Mouse (Mus musculus): ENCODE data around the gene Arhgap6.

The Arhgap6 gene

GRCm38 (mm10) chrX:169112662-169113061 is 317.8 kb downstream of the Arhgap6 start:
- DNase-seq (ENCODE audit: low spot score in 2 of 2) = no peak

- peak in 1 of 2 experiments; percentile 1 for DNase-seq (ENCODE audit: low spot score in 2 of 2)
Observed at GRCm38 (mm10) chrX:169123115-169123772, 328.3 kb downstream of the Arhgap6 start.

- peak in 1 of 2 experiments; percentile 2 for DNase-seq (ENCODE audit: low spot score in 2 of 2)
Observed at GRCm38 (mm10) chrX:169123773-169124151, 328.9 kb downstream of the Arhgap6 start.

GRCm38 (mm10) chrX:169139758-169140157 is 344.9 kb downstream of the Arhgap6 start:
- DNase-seq (ENCODE audit: low spot score in 2 of 2) = no peak

- no peak for DNase-seq (ENCODE audit: low spot score in 2 of 2)
Observed at GRCm38 (mm10) chrX:169140467-169140866, 345.6 kb downstream of the Arhgap6 start.

- no peak for DNase-seq (ENCODE audit: low spot score in 2 of 2)
Observed at GRCm38 (mm10) chrX:169153805-169154204, 358.9 kb downstream of the Arhgap6 start.

- no peak for DNase-seq (ENCODE audit: low spot score in 2 of 2)
Observed at GRCm38 (mm10) chrX:169158385-169158784, 363.5 kb downstream of the Arhgap6 start.

- DNase-seq (ENCODE audit: low spot score in 2 of 2) = no peak
Observed at GRCm38 (mm10) chrX:169170981-169171380, 376.1 kb downstream of the Arhgap6 start.

DNA sequence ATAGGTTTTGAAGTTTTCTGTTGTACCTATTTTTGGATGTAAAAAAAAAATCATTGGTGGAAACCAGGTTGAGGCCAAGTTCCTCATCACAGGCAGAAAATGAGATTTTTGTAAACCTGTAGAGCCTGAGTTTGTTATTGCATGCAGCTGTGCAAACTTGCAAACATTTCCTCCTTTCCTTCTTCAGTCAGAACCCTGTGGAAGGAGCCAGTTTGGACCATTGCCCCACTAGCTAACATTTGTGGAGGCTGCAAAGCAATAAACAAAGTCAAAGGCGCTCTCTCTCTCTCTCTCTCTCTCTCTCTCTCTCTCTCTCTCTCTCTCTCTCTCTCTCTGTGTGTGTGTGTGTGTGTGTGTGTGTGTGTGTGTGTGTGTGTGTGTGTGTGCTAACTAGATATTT is 378.9 kb downstream of the Arhgap6 start:
- DNase-seq (ENCODE audit: low spot score in 2 of 2) = no peak

DNA sequence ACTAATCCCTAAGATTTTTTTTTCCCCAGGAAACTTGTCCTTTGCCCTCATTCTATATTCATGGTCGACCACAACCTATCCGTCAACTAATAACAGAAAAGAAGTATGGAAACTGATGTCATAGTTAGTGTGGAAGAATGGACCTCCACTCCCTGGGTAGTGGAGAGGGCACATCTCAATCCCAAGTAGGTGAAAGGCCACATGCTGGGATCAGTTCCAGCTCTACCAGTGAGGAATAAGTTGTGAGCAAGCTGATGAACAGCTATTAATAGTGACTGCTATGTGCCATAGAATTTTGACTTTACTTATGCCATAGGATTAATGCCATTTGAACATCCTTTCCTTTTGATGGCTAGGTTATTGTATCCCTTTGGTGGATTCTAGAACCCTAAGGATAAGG is 383.7 kb downstream of the Arhgap6 start:
- no peak for DNase-seq (ENCODE audit: low spot score in 2 of 2)

- DNase-seq (ENCODE audit: low spot score in 2 of 2) = no peak
Observed at GRCm38 (mm10) chrX:169187100-169187499, 392.2 kb downstream of the Arhgap6 start, which contains the start of gene Amelx. TSS of gene Amelx (minus strand) at chrX:169187200.

DNA sequence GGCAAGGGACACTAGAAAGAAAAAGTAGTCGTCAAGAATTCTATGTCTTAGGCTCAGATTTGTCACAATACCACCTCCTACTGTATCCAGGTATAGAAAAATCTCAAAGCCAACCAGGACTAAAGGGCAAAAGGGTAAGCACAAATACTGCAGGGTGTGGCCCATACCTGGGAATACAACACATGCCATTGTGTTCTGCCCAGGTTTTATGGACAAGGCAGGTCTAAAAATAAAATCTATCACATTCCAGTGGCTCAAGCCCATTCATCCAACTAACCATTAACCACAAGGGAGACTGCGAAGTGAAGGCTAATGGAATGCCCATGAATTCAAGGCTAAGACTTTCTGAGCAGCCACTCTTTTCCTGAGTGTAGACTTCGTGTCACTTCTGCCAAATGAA is 415.1 kb downstream of the Arhgap6 start:
- no peak for DNase-seq (ENCODE audit: low spot score in 2 of 2)

DNA sequence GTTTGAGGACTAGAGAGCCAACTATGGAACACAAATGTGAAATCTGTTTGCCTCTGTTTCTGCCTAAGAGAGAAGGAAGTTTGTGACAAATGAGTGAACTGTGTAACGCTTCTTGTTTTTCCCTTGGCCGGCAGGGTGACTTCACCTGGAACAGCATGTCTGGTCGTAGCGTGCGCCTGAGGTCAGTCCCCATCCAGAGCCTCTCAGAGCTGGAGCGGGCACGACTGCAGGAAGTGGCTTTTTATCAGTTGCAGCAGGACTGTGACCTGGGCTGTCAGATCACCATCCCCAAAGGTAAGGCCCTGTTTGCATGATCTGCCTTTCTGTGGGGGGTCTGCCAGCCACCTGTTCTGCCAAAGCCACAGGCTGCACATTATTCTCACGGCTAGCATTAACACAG is 425.2 kb downstream of the Arhgap6 start:
- no peak for DNase-seq (ENCODE audit: low spot score in 2 of 2)

GRCm38 (mm10) chrX:169222357-169223062 is 427.6 kb downstream of the Arhgap6 start:
- DNase-seq (ENCODE audit: low spot score in 2 of 2) = no peak

DNA sequence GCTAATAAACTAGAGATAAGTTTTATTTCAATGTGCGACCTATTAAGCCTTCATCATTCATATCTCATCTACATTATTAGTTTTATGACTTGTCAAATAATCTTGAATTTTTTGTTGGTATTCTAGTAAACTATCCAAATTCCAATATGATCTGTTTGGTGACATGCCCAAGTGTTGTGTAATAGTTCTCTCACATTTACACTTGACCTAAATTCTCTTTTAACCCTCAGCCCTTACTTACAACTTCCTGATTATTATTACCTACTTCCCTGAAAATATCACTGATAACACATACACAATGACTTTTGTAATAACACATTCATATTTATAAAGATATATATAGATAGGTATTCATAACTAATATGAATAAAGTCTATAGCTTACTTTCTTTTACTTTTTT is 461.0 kb downstream of the Arhgap6 start:
- no peak for DNase-seq (ENCODE audit: low spot score in 2 of 2)

DNA sequence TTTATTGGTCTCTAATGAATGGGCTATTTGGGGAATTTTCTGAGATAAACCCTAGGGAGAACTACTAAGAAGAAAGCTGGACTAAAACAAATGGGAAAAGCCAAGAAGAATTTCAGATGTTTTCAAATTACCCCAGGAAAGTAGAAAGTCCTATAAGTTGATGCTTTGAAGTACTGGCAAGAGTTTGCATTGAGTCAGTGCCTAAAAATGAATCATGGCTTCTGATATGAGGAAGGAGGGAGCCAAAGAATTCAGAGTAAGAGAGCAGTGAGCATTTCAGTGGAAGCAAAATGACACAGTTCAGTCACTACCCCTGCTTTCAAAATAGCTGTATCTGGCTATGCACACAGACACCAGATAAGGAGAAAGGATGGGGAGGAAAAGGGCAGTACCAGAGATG is 461.8 kb downstream of the Arhgap6 start:
- no peak for DNase-seq (ENCODE audit: low spot score in 2 of 2)

DNA sequence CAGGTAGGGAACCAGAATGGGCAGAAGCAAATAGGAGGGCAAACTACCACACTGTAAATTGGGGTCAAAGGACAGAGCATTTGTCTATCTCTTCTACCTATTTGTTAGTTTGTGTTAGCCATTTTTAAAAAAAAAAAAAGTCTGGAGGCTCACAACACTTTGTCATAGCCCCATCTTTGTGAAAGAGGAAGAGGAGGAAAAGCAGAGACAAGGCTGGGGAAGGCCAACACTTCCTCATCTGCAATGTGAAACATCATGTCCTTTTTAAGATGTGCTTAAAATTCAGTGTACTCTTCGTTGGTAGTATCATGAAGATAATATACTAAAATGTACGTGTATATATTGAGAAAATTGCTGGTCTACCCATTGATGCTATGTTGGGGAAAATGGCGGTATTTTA is 466.1 kb downstream of the Arhgap6 start:
- DNase-seq (ENCODE audit: low spot score in 2 of 2) = no peak

DNA sequence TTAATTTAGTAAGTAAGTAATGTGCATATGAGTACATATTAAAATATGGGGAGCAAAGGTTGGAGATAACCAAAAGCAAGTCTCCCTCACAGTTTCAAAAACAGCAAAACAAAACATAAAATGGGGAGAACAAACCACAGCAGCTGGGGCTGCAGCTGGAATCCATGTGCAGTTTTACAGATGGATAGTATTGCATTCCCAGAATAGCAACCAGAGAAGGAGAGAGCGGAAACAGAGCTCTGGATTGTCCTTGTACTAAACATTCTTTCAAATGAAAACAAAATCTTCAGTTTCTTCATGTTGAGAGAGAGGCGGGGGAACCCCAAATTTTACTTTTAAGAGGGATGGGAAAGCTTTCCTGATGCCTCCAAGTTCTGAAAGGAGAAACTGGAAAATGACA is 467.3 kb downstream of the Arhgap6 start:
- DNase-seq (ENCODE audit: low spot score in 2 of 2) = no peak

GRCm38 (mm10) chrX:169263433-169264172 is 468.7 kb downstream of the Arhgap6 start:
- no peak for DNase-seq (ENCODE audit: low spot score in 2 of 2)

- no peak for DNase-seq (ENCODE audit: low spot score in 2 of 2)
Observed at GRCm38 (mm10) chrX:169299579-169299978, 504.7 kb downstream of the Arhgap6 start.

DNA sequence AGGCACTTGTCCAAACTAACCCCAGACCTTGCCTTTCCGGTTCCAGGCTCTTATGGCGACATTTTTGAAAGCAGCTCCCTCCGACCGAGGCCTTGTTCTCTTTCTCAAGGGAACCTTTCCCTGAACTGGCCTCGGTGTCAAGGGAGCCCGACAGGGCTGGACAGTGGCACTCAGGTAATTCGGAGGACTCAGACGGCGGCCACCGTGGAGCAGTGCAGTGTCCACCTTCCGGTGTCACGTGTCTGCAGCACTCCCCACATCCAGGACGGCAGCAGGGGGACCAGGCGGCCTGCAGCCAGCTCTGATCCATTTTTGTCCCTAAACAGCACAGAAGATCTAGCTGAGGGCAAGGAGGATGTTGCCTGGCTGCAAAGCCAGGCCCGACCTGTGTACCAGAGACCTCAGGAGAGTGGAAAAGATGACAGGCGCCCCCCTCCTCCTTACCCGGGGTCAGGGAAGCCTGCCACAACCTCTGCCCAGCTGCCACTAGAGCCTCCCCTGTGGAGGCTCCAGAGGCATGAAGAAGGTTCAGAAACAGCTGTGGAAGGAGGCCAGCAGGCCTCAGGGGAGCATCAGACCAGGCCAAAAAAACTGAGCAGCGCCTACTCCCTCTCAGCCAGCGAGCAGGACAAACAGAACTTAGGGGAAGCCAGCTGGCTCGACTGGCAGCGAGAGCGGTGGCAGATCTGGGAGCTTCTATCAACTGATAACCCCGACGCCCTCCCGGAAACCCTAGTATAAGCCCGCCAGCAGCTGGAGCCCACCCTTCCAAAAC is 507.6 kb downstream of the Arhgap6 start:
- DNase-seq (ENCODE audit: low spot score in 2 of 2) = no peak

DNA sequence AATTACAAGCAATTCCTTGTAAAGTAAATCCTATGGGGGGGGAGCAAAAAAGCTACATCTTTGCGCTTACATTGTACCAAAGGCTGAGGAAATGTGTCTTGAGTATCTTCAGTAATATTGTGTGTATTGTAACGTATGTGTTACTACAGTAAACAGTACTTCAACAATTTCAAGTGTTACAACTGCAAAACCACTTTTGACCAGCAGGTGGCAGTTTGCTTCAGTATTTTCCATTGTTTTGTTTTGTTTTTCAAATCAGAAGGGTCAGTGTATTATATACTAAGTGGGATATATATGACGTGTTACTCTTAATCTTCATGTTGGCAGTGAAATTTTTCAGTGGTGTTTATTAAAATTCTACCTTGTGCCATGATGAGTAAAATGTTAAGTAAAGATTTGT is 509.0 kb downstream of the Arhgap6 start:
- peak; percentile 13 to 21 for DNase-seq (ENCODE audit: low spot score in 2 of 2)
